Mouse (Mus musculus) neural tube, embryonic 13.5 days (tissue): ENCODE data around the gene Abcb8. TPM values are rescaled to one million over a fixed set of nuclear protein-coding genes. Genes with fewer than 3 reads are reported as not detected.
"Not testable (repeated sequence)": the region's sequence is repeated elsewhere in the genome, so short reads cannot be mapped to it uniquely, and the experiment has no call there.

ENCODE experiments used
- ATAC-seq: fragments of 200-750 bp; cut with Nextera tagmentation; 2 replicates; pipeline ENCODE4 v1.8.0; 2017; ENCODE audit warnings: low read depth, mild to moderate bottlenecking, moderate TSS enrichment, moderate library complexity
- H3K27ac ChIP-seq: fragments of 300-500 bp; sonication (generic); replicated peaks from 2 replicates; pipeline ENCODE4 v1.5.1; 2015; ENCODE audit warnings: moderate library complexity, mild to moderate bottlenecking, inconsistent platforms
- H3K27me3 ChIP-seq: fragments of 300-500 bp; sonication (generic); 2 replicates; pipeline ENCODE4 v1.6.1; 2015; ENCODE audit warnings: mild to moderate bottlenecking, inconsistent platforms
- H3K36me3 ChIP-seq: fragments of 300-500 bp; sonication (generic); 2 replicates; pipeline ENCODE4 v1.6.1; 2015; ENCODE audit warnings: mild to moderate bottlenecking, inconsistent platforms
- H3K4me1 ChIP-seq: fragments of 300-500 bp; sonication (generic); replicated peaks from 2 replicates; pipeline ENCODE4 v1.6.1; 2015; ENCODE audit warnings: inconsistent platforms
- H3K4me2 ChIP-seq: fragments of 300-500 bp; sonication (generic); 2 replicates; pipeline ENCODE4 v1.6.1; 2015; ENCODE audit warnings: inconsistent platforms, mild to moderate bottlenecking, moderate library complexity
- H3K4me3 ChIP-seq: fragments of 300-500 bp; sonication (generic); 2 replicates; pipeline ENCODE4 v1.5.1; 2015; ENCODE audit warnings: mild to moderate bottlenecking, inconsistent platforms
- H3K9ac ChIP-seq: fragments of 300-500 bp; sonication (generic); 2 replicates; pipeline ENCODE4 v1.6.1; 2015; ENCODE audit warnings: moderate library complexity, mild to moderate bottlenecking, inconsistent platforms
- H3K9me3 ChIP-seq: fragments of 300-500 bp; sonication (generic); 2 replicates; pipeline ENCODE4 v1.6.1; 2016; ENCODE audit warnings: inconsistent platforms
- WGBS: fragments of 180-500 bp; shearing (Covaris S2); methylation state at CpG from one replicate; pipeline ENCODE4 v1.1.7; 2015; 5-methylcytosine and 5-hydroxymethylcytosine counted together
- polyA plus RNA-seq: library from polyadenylated mRNA; unstranded; fragments of >200 nt; fragmentation: Nextera tagmentation; extraction: Ambion mirVana; gene quantifications from 2 replicates; pipeline ENCODE4 v1.2.1, GENCODE M21; 2015

The Abcb8 gene
- polyA plus RNA-seq, 1 experiment from 2014 or later: 46.7 TPM

- Histone ChIP-seq H3K27me3 (peaks cover 49% of the 10 kb centered on the region), H3K36me3 (no peaks in the 10 kb centered on the region), H3K9ac (peak overlapping the region; percentile 70), H3K9me3 (no peaks in the 10 kb centered on the region), H3K27ac (no peak overlapping the region), H3K4me2 (peak overlapping the region; percentile 85), H3K4me3 (peak overlapping the region; percentile 48), H3K4me1 (peaks cover 40% of the 10 kb centered on the region)
- WGBS: under 1% methylated on average over 73 of the region's 73 CpGs
- ATAC-seq: peak; percentile 66
These were observed 5.9 kb upstream of the Abcb8 start for GRCm38 (mm10) chr5:24387264-24388241.

GRCm38 (mm10) chr5:24388246-24388915, 5.1 kb upstream of the Abcb8 start:
- Histone ChIP-seq H3K4me3 (peak overlapping the region; percentile 48), H3K4me2 (peak overlapping the region; percentile 85), H3K27ac (no peak overlapping the region), H3K27me3 (peaks cover 49% of the 10 kb centered on the region), H3K4me1 (peaks cover 32% of the 10 kb centered on the region), H3K9ac (peak overlapping the region; percentile 70), H3K36me3 (no peaks in the 10 kb centered on the region), H3K9me3 (no peaks in the 10 kb centered on the region)
- ATAC-seq: no peak
- 21% methylated on average over 26 of the region's 26 CpGs for WGBS

- Histone ChIP-seq H3K9me3 (no peaks in the 10 kb centered on the region), H3K27me3 (peaks cover 49% of the 10 kb centered on the region), H3K4me2 (no peak overlapping the region), H3K4me1 (peaks cover 33% of the 10 kb centered on the region), H3K27ac (no peak overlapping the region), H3K36me3 (no peaks in the 10 kb centered on the region), H3K9ac (no peak overlapping the region), H3K4me3 (no peak overlapping the region)
- no peak for ATAC-seq
- whole genome bisulfite sequencing: 44% methylated on average over 7 of the region's 7 CpGs
These were observed 4.3 kb upstream of the Abcb8 start for GRCm38 (mm10) chr5:24389011-24389657.

- WGBS: 81% methylated on average over 4 of the region's 4 CpGs
- peaks cover 49% of the 10 kb centered on the region for H3K27me3 ChIP-seq
- peaks cover 32% of the 10 kb centered on the region for H3K4me1 ChIP-seq
- H3K4me2 ChIP-seq: no peak overlapping the region
- ATAC-seq: no peak
- H3K27ac ChIP-seq: no peak overlapping the region
- no peaks in the 10 kb centered on the region for H3K36me3 ChIP-seq
- no peak overlapping the region for H3K9ac ChIP-seq
- no peak overlapping the region for H3K4me3 ChIP-seq
- H3K9me3 ChIP-seq: no peaks in the 10 kb centered on the region
These were observed 3.8 kb upstream of the Abcb8 start for GRCm38 (mm10) chr5:24389658-24390020.

- Histone ChIP-seq H3K27me3 (peaks cover 29% of the 10 kb centered on the region), H3K27ac (no peak within 1 kb of the TSS), H3K9me3 (no peaks in the 10 kb centered on the region), H3K4me3 (no peak within 1 kb of the TSS), H3K4me2 (no peak within 1 kb of the TSS), H3K36me3 (peaks cover 4% of the 10 kb centered on the region; the same call in 1 of the 2 replicates), H3K9ac (no peak within 1 kb of the TSS), H3K4me1 (peaks cover 35% of the 10 kb centered on the region)
- WGBS: 79% methylated on average over 7 of the region's 7 CpGs
- ATAC-seq: no peak
These were observed 1.6 kb upstream of the Abcb8 start, which contains the start of gene Atg9b for GRCm38 (mm10) chr5:24391864-24392263. Gene Atg9b, minus strand, starts transcription at chr5:24392143.

- no peaks in the 10 kb centered on the region for H3K9me3 ChIP-seq
- peaks cover 4% of the 10 kb centered on the region; the same call in 1 of the 2 replicates for H3K36me3 ChIP-seq
- no peak overlapping the region for H3K27ac ChIP-seq
- 77% methylated on average over 7 of the region's 7 CpGs for WGBS
- H3K4me3 ChIP-seq: no peak overlapping the region
- ATAC-seq: no peak
- H3K4me2 ChIP-seq: no peak overlapping the region
- H3K9ac ChIP-seq: no peak overlapping the region
- H3K27me3 ChIP-seq: peaks cover 20% of the 10 kb centered on the region
- peaks cover 26% of the 10 kb centered on the region for H3K4me1 ChIP-seq
These were observed 739 bp upstream of the Abcb8 start for GRCm38 (mm10) chr5:24392724-24393123.

- WGBS: 1% methylated on average over 36 of the region's 36 CpGs
- peak overlapping the region; percentile 71 for H3K9ac ChIP-seq
- H3K9me3 ChIP-seq: no peaks in the 10 kb centered on the region
- peaks cover 4% of the 10 kb centered on the region for H3K27me3 ChIP-seq
- H3K4me1 ChIP-seq: peaks cover 16% of the 10 kb centered on the region; the same call in 1 of the 2 replicates
- H3K36me3 ChIP-seq: peaks cover 4% of the 10 kb centered on the region; the same call in 1 of the 2 replicates
- peak overlapping the region; percentile 54 for H3K4me3 ChIP-seq
- H3K4me2 ChIP-seq: peak overlapping the region; percentile 55
- peak overlapping the region; percentile 87 for H3K27ac ChIP-seq
- peak; percentile 97 for ATAC-seq
These were observed 867 bp downstream of the Abcb8 start for GRCm38 (mm10) chr5:24394165-24394894.

- not testable (repeated sequence) for H3K9ac ChIP-seq, H3K27me3 ChIP-seq, H3K4me2 ChIP-seq, ATAC-seq, H3K9me3 ChIP-seq, H3K27ac ChIP-seq, H3K4me3 ChIP-seq
- WGBS: 92% methylated on average over 6 of the region's 6 CpGs
- peaks cover 12% of the 10 kb centered on the region; the same call in 1 of the 2 replicates for H3K4me1 ChIP-seq
- peaks cover 20% of the 10 kb centered on the region for H3K36me3 ChIP-seq
These were observed 2.8 kb downstream of the Abcb8 start for GRCm38 (mm10) chr5:24396254-24396653.

- H3K27me3 ChIP-seq: no peaks in the 10 kb centered on the region
- no peak overlapping the region for H3K9ac ChIP-seq
- 90% methylated on average over 10 of the region's 10 CpGs for WGBS
- no peak overlapping the region for H3K4me2 ChIP-seq
- no peak overlapping the region for H3K27ac ChIP-seq
- H3K36me3 ChIP-seq: peaks cover 51% of the 10 kb centered on the region
- H3K9me3 ChIP-seq: no peaks in the 10 kb centered on the region
- H3K4me1 ChIP-seq: peaks cover 13% of the 10 kb centered on the region
- H3K4me3 ChIP-seq: no peak overlapping the region
- ATAC-seq: no peak
These were observed 6.2 kb downstream of the Abcb8 start for GRCm38 (mm10) chr5:24399686-24400085.

GRCm38 (mm10) chr5:24400362-24400761, 6.9 kb downstream of the Abcb8 start:
- peaks cover 54% of the 10 kb centered on the region for H3K36me3 ChIP-seq
- ATAC-seq: no peak

GRCm38 (mm10) chr5:24400911-24401605, 7.6 kb downstream of the Abcb8 start:
- Histone ChIP-seq H3K4me1 (peaks cover 7% of the 10 kb centered on the region; the same call in 1 of the 2 replicates), H3K4me3 (no peak overlapping the region), H3K36me3 (peaks cover 60% of the 10 kb centered on the region), H3K27me3 (no peaks in the 10 kb centered on the region), H3K9me3 (no peaks in the 10 kb centered on the region), H3K9ac (no peak overlapping the region), H3K27ac (no peak overlapping the region), H3K4me2 (no peak overlapping the region)
- 92% methylated on average over 5 of the region's 5 CpGs for WGBS
- no peak for ATAC-seq

More at GRCm38 (mm10) chr5:24400362-24400761, 6.9 kb downstream of the Abcb8 start:
- Histone ChIP-seq H3K4me2 (no peak overlapping the region), H3K4me3 (no peak overlapping the region), H3K4me1 (peaks cover 7% of the 10 kb centered on the region; the same call in 1 of the 2 replicates), H3K9me3 (no peaks in the 10 kb centered on the region), H3K27ac (no peak overlapping the region), H3K9ac (no peak overlapping the region), H3K27me3 (no peaks in the 10 kb centered on the region)
- 88% methylated on average over 11 of the region's 11 CpGs for WGBS
